Mouse (Mus musculus) bone marrow, adult 2 months (tissue): ENCODE measurements around the gene Tff1.

Experiments used
- CTCF ChIP-seq: fragments of 200-500 bp; IDR thresholded peaks from 2 replicates; pipeline ENCODE4 v1.5.1; 2011; ENCODE audit warnings: low read length, control low read depth; ENCODE audit not compliant: control insufficient read depth, insufficient read depth
- POLR2A ChIP-seq: fragments of 200-500 bp; IDR thresholded peaks from 2 replicates; pipeline ENCODE4 v1.6.1; 2011; ENCODE audit warnings: low read depth, mild to moderate bottlenecking, control low read depth, low read length, borderline replicate concordance; ENCODE audit not compliant: control insufficient read depth

- no peak for TF ChIP-seq CTCF
- no peak for TF ChIP-seq POLR2A
Observed at GRCm38 (mm10) chr17:31153785-31154184, 11.3 kb downstream of the Tff1 start.
